Mouse (Mus musculus) forebrain, postnatal 0 days (tissue): ENCODE measurements at regions not wholly inside any gene's neighbourhood (a gene's known extent, or its start where the extent isn't known, plus 50 kb on each side); places are given as distances from the start of the nearest gene placed in this dataset.
A peak's percentile ranks its signal among the peaks of the same experiment; 100 is the strongest.
"Not testable (repeated sequence)": the region's sequence is repeated elsewhere in the genome, so short reads cannot be mapped to it uniquely, and the experiment has no call there.

Experiments used
- ATAC-seq: fragments of 200-750 bp; cut with Nextera tagmentation; 2 replicates; pipeline ENCODE4 v1.8.0; 2017; ENCODE audit warnings: mild to moderate bottlenecking, moderate library complexity
- DNase-seq: peaks from one replicate; pipeline ENCODE4 v3.0.0-alpha.2; 2015
- H3K27ac ChIP-seq: fragments of 300-500 bp; sonication (generic); 2 replicates; pipeline ENCODE4 v1.5.1; 2014; ENCODE audit warnings: low read depth, mild to moderate bottlenecking, antibody characterized with exemption, low read length, moderate library complexity, mixed read lengths
- H3K27me3 ChIP-seq: fragments of 300-500 bp; sonication (generic); 2 replicates; pipeline ENCODE4 v1.6.1; 2014; ENCODE audit warnings: mild to moderate bottlenecking, low read length, mixed read lengths; ENCODE audit not compliant: insufficient read depth
- H3K36me3 ChIP-seq: fragments of 300-500 bp; sonication (generic); 2 replicates; pipeline ENCODE4 v1.6.1; 2014; ENCODE audit warnings: mild to moderate bottlenecking, moderate library complexity; ENCODE audit not compliant: insufficient read depth
- H3K4me1 ChIP-seq: fragments of 300-500 bp; sonication (generic); 2 replicates; pipeline ENCODE4 v1.6.1; 2014; ENCODE audit warnings: antibody characterized with exemption; ENCODE audit not compliant: insufficient read depth
- H3K4me2 ChIP-seq: fragments of 300-500 bp; sonication (generic); 2 replicates; pipeline ENCODE4 v1.6.1; 2014; ENCODE audit warnings: low read depth, mild to moderate bottlenecking, moderate library complexity
- H3K4me3 ChIP-seq: fragments of 300-500 bp; sonication (generic); 2 replicates; pipeline ENCODE4 v1.5.1; 2014; ENCODE audit warnings: low read depth, low read length, mixed read lengths
- H3K9ac ChIP-seq: fragments of 300-500 bp; sonication (generic); 2 replicates; pipeline ENCODE4 v1.6.1; 2014; ENCODE audit warnings: mild to moderate bottlenecking
- H3K9me3 ChIP-seq: fragments of 300-500 bp; sonication (generic); 2 replicates; pipeline ENCODE4 v1.6.1; 2016; ENCODE audit warnings: low read length
- CTCF ChIP-seq: sonication (generic); IDR thresholded peaks from 2 replicates; pipeline ENCODE4 v1.5.1; 2016; ENCODE audit warnings: antibody characterized with exemption, control low read depth, low read depth
- WGBS: fragments of 180-500 bp; shearing (Covaris S2); extraction: QIAGEN DNeasy Blood & Tissue Kit; methylation state at CpG from one replicate; pipeline ENCODE4 v1.1.7; 2014; 5-methylcytosine and 5-hydroxymethylcytosine counted together

- WGBS: 90% methylated on average over 1 of the region's 1 CpGs
- no peaks in the 10 kb centered on the region for H3K4me1 ChIP-seq
- no peaks in the 10 kb centered on the region for H3K9me3 ChIP-seq
- H3K9ac ChIP-seq: no peak overlapping the region
- H3K27me3 ChIP-seq: no peaks in the 10 kb centered on the region
- no peak overlapping the region for H3K4me3 ChIP-seq
- no peak for ATAC-seq
- DNase-seq: no peak
- H3K4me2 ChIP-seq: no peak overlapping the region
- H3K36me3 ChIP-seq: no peaks in the 10 kb centered on the region
- no peak for TF ChIP-seq CTCF
- no peak overlapping the region for H3K27ac ChIP-seq
Observed at GRCm38 (mm10) chr14:68806646-68807045, 487.5 kb downstream of the Synb start.

GRCm38 (mm10) chr14:68784395-68784794 is 509.7 kb downstream of the Synb start:
- Histone ChIP-seq H3K9ac (no peak overlapping the region), H3K27me3 (no peaks in the 10 kb centered on the region), H3K4me3 (no peak overlapping the region), H3K4me1 (0 out of 2 replicates have a peak, but pooled peaks cover 3% of the 10 kb centered on the region), H3K36me3 (no peaks in the 10 kb centered on the region), H3K27ac (peak overlapping the region; percentile 51; the same call in 1 of the 2 replicates), H3K4me2 (no peak overlapping the region), H3K9me3 (no peaks in the 10 kb centered on the region)
- whole genome bisulfite sequencing: 76% methylated on average over 3 of the region's 3 CpGs
- ATAC-seq (peak; percentile 73), DNase-seq (peak; percentile 25)
- TF ChIP-seq CTCF: no peak

- no peaks in the 10 kb centered on the region for H3K9me3 ChIP-seq
- no peak overlapping the region for H3K4me2 ChIP-seq
- H3K4me3 ChIP-seq: no peak overlapping the region
- no peak for ATAC-seq
- 0 out of 2 replicates have a peak, but pooled peaks cover 3% of the 10 kb centered on the region for H3K4me1 ChIP-seq
- WGBS: 94% methylated on average over 1 of the region's 1 CpGs
- H3K27ac ChIP-seq: no peak overlapping the region
- H3K27me3 ChIP-seq: no peaks in the 10 kb centered on the region
- no peak for TF ChIP-seq CTCF
- no peak overlapping the region for H3K9ac ChIP-seq
- no peaks in the 10 kb centered on the region for H3K36me3 ChIP-seq
- DNase-seq: no peak
Observed at GRCm38 (mm10) chr14:68783216-68783615, 510.9 kb downstream of the Synb start.

GRCm38 (mm10) chr14:68770411-68770810 is 523.7 kb downstream of the Synb start:
- Histone ChIP-seq H3K9ac (no peak overlapping the region), H3K27me3 (no peaks in the 10 kb centered on the region), H3K4me3 (no peak overlapping the region), H3K4me1 (no peaks in the 10 kb centered on the region), H3K4me2 (no peak overlapping the region), H3K27ac (no peak overlapping the region), H3K36me3 (no peaks in the 10 kb centered on the region), H3K9me3 (no peaks in the 10 kb centered on the region)
- ATAC-seq (no peak), DNase-seq (no peak)
- 91% methylated on average over 2 of the region's 2 CpGs for WGBS
- no peak for TF ChIP-seq CTCF

GRCm38 (mm10) chr14:68762916-68763315 is 531.2 kb downstream of the Synb start:
- TF ChIP-seq CTCF: no peak
- no peaks in the 10 kb centered on the region for H3K4me1 ChIP-seq
- no peak overlapping the region for H3K27ac ChIP-seq
- H3K4me3 ChIP-seq: no peak overlapping the region
- no peak overlapping the region for H3K9ac ChIP-seq
- no peaks in the 10 kb centered on the region for H3K9me3 ChIP-seq
- no peak overlapping the region for H3K4me2 ChIP-seq
- ATAC-seq (no peak), DNase-seq (no peak)
- no peaks in the 10 kb centered on the region for H3K36me3 ChIP-seq
- 74% methylated on average over 3 of the region's 3 CpGs for WGBS
- H3K27me3 ChIP-seq: no peaks in the 10 kb centered on the region

GRCm38 (mm10) chr14:68744661-68745060 is 549.4 kb downstream of the Synb start:
- Histone ChIP-seq H3K36me3 (no peaks in the 10 kb centered on the region), H3K27me3 (no peaks in the 10 kb centered on the region), H3K4me1 (no peaks in the 10 kb centered on the region), H3K4me3 (no peak overlapping the region), H3K4me2 (no peak overlapping the region), H3K9ac (no peak overlapping the region), H3K27ac (no peak overlapping the region), H3K9me3 (no peaks in the 10 kb centered on the region)
- TF ChIP-seq CTCF: no peak
- WGBS: 81% methylated on average over 2 of the region's 2 CpGs
- DNase-seq (no peak), ATAC-seq (no peak)

GRCm38 (mm10) chr14:68738474-68738873 is 555.6 kb downstream of the Synb start:
- Histone ChIP-seq H3K9me3 (no peaks in the 10 kb centered on the region), H3K4me3 (no peak overlapping the region), H3K27me3 (no peaks in the 10 kb centered on the region), H3K4me2 (no peak overlapping the region), H3K36me3 (no peaks in the 10 kb centered on the region), H3K9ac (no peak overlapping the region), H3K4me1 (no peaks in the 10 kb centered on the region), H3K27ac (no peak overlapping the region)
- ATAC-seq (no peak), DNase-seq (no peak)
- no peak for TF ChIP-seq CTCF
- no CpG with 5 or more reads among the region's 1 CpGs for WGBS

GRCm38 (mm10) chr14:68735756-68736155 is 558.3 kb downstream of the Synb start:
- TF ChIP-seq CTCF: peak; percentile 84
- DNase-seq (peak; percentile 92), ATAC-seq (peak; percentile 27; the same call in 1 of the 2 replicates)
- H3K27me3 ChIP-seq, H3K4me3 ChIP-seq, H3K36me3 ChIP-seq, H3K4me2 ChIP-seq, H3K4me1 ChIP-seq, H3K9ac ChIP-seq, H3K9me3 ChIP-seq, H3K27ac ChIP-seq: not testable (repeated sequence)
- 28% methylated on average over 2 of the region's 2 CpGs for WGBS
